ENCODE assay signal across 8 mouse cellular contexts in the genomic region with DNA sequence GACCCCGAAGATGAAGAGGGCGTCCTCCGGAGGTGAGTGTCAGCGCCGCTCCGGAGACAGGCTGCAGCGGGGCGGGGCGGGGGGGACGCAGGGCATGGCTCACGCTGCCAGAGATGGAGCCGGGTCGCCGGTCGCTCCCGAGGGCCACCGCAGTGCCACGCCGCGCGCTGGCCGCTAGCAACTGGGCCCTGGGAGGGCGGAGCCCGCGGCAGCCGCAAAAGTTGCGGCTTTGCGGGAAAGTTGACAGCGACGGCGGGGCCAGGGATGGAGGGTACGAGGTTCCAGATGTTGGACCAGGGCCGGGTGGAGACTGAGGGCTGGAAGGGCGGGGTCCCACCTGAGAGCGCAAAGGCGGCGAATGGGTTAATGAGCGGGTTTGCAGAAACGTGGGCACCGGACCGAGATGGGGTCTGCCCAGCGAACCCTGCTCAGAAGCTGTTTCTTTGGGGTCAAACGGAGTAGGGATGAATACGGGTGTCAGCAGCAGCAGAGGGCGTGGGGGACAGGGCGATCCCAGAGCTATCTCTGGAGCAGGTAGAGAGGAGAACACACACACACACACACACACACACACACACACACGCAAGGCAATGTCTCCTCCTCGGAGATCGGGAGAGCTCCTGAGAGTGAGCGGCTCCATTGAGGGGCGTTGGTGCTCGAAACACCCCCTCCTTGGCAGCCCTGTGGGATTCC. TPM values are rescaled to one million over a fixed set of nuclear protein-coding genes. Genes with fewer than 3 reads are reported as not detected.
A peak's percentile ranks its signal among the peaks of the same experiment; 100 is the strongest.
DNase-seq lines count a peak whose midpoint lies in the region; ATAC-seq and TF ChIP-seq lines count a peak whose summit lies in the region.

No protein-coding gene starts in this region.

- peak overlapping the region; percentile 84 for H3K9ac ChIP-seq in forebrain, embryonic 13.5 days
- H3K9ac ChIP-seq in limb, embryonic 15.5 days, result peak overlapping the region; percentile 52
- peak overlapping the region; percentile 23 for H3K9ac ChIP-seq in stomach, embryonic 15.5 days

- TF ChIP-seq CTCF in layer of hippocampus, adult 2 months (conservative IDR thresholded peaks at IDR 0.05), result no peak

- H3K4me2 ChIP-seq in forebrain, embryonic 13.5 days, result peak overlapping the region; percentile 93
- H3K4me2 ChIP-seq in limb, embryonic 15.5 days, result peak overlapping the region; percentile 98
- peak overlapping the region; percentile 99 for H3K4me2 ChIP-seq in stomach, embryonic 15.5 days

- DNase-seq in layer of hippocampus, adult 2 months (ENCODE audit: low spot score in 2 of 2), result no peak
- no peak for DNase-seq in layer of hippocampus, adult 11-12 months (ENCODE audit: low spot score)
- no peak for DNase-seq in urinary bladder, postnatal 36 days (ENCODE audit: low spot score in 2 of 2)
- no peak for DNase-seq in layer of hippocampus, postnatal 25 days (ENCODE audit: extremely low spot score in 1 of 2, low spot score in 1 of 2)

- H3K27ac ChIP-seq in layer of hippocampus, adult 2 months, result peak overlapping the region; percentile 95
- no peak overlapping the region for H3K27ac ChIP-seq in brown adipose tissue, adult 24 weeks (replicated peaks; ENCODE audit: low read depth, low read length)
- H3K27ac ChIP-seq in forebrain, embryonic 13.5 days, result peak overlapping the region; percentile 26; the same call in 1 of the 2 replicates
- H3K27ac ChIP-seq in limb, embryonic 15.5 days, result no peak overlapping the region
- H3K27ac ChIP-seq in stomach, embryonic 15.5 days, result no peak overlapping the region

- no peaks in the 10 kb centered on the region for H3K36me3 ChIP-seq in forebrain, embryonic 13.5 days (ENCODE audit: poor library complexity, severe bottlenecking)
- H3K36me3 ChIP-seq in limb, embryonic 15.5 days, result no peaks in the 10 kb centered on the region
- no peaks in the 10 kb centered on the region for H3K36me3 ChIP-seq in stomach, embryonic 15.5 days

- no peaks in the 10 kb centered on the region for H3K4me1 ChIP-seq in brown adipose tissue, adult 24 weeks (ENCODE audit: control insufficient read depth, insufficient read depth, insufficient read length, low read length)
- peaks cover 42% of the 10 kb centered on the region for H3K4me1 ChIP-seq in forebrain, embryonic 13.5 days
- peaks cover 41% of the 10 kb centered on the region for H3K4me1 ChIP-seq in limb, embryonic 15.5 days
- peaks cover 24% of the 10 kb centered on the region; the same call in 1 of the 2 replicates for H3K4me1 ChIP-seq in stomach, embryonic 15.5 days

- 1% methylated on average over 51 of the region's 52 CpGs for WGBS in forebrain, embryonic 13.5 days
- 2% methylated on average over 51 of the region's 52 CpGs for WGBS in limb, embryonic 15.5 days
- 3% methylated on average over 52 of the region's 52 CpGs for WGBS in stomach, embryonic 15.5 days

- H3K9me3 ChIP-seq in forebrain, embryonic 13.5 days (replicated peaks), result no peaks in the 10 kb centered on the region
- no peaks in the 10 kb centered on the region for H3K9me3 ChIP-seq in limb, embryonic 15.5 days
- no peaks in the 10 kb centered on the region for H3K9me3 ChIP-seq in stomach, embryonic 15.5 days

- H3K27me3 ChIP-seq in forebrain, embryonic 13.5 days, result peaks cover 28% of the 10 kb centered on the region
- peaks cover 36% of the 10 kb centered on the region for H3K27me3 ChIP-seq in limb, embryonic 15.5 days
- H3K27me3 ChIP-seq in stomach, embryonic 15.5 days (replicated peaks), result peaks cover 36% of the 10 kb centered on the region

- H3K4me3 ChIP-seq in layer of hippocampus, adult 2 months, result peak overlapping the region; percentile 76
- peak overlapping the region; percentile 45 for H3K4me3 ChIP-seq in brown adipose tissue, adult 24 weeks (ENCODE audit: insufficient read depth, low read depth, low read length)
- peak overlapping the region; percentile 71 for H3K4me3 ChIP-seq in forebrain, embryonic 13.5 days
- peak overlapping the region; percentile 69 for H3K4me3 ChIP-seq in limb, embryonic 15.5 days
- H3K4me3 ChIP-seq in stomach, embryonic 15.5 days (replicated peaks), result peak overlapping the region; percentile 61

- ATAC-seq in forebrain, embryonic 13.5 days, result peak; percentile 17; the same call in 1 of the 2 replicates
- ATAC-seq in limb, embryonic 15.5 days (ENCODE audit: insufficient number of reproducible peaks, low FRiP score, low TSS enrichment, low read depth), result peak; percentile 4; the same call in 1 of the 2 replicates
- ATAC-seq in stomach, embryonic 15.5 days (ENCODE audit: insufficient read depth, low FRiP score, low read depth), result 0 out of 2 replicates have a peak, but pooled peaks have one; percentile 3

RNA-seq across cellular contexts. Expression of a gene that starts 0.6 kb away (rescaled TPM):
- 100 to 1,000 TPM; 106 to 111 TPM for total RNA-seq in layer of hippocampus, adult 2 months (2021)
- not detected in 2 replicates for polyA plus RNA-seq in brown adipose tissue, adult 24 weeks (2012; ENCODE audit: insufficient read depth, insufficient read length, missing spikeins)
- polyA plus RNA-seq in forebrain, embryonic 13.5 days (2015; fragmentation: Nextera tagmentation; extraction: Ambion mirVana), result 7.3 and 7.8 TPM in 2 replicates
- polyA plus RNA-seq in limb, embryonic 15.5 days (2015; fragmentation: Nextera tagmentation; extraction: Ambion mirVana), result 7.0 and 7.9 TPM in 2 replicates
- polyA plus RNA-seq in stomach, embryonic 15.5 days (2015; fragmentation: Nextera tagmentation; extraction: Ambion mirVana), result 3.0 and 4.3 TPM in 2 replicates
- total RNA-seq in layer of hippocampus, postnatal 25 days (2021), result 100 to 1,000 TPM; 102 to 111 TPM

RNA-seq across cellular contexts. Expression of a gene that starts 38.0 kb away (rescaled TPM):
- total RNA-seq in layer of hippocampus, adult 2 months (2021), result 10 to 100 TPM; 45.1 to 48.2 TPM
- 14.8 and 27.5 TPM in 2 replicates for polyA plus RNA-seq in brown adipose tissue, adult 24 weeks (2012; ENCODE audit: insufficient read depth, insufficient read length, missing spikeins)
- polyA plus RNA-seq in forebrain, embryonic 13.5 days (2015; fragmentation: Nextera tagmentation; extraction: Ambion mirVana), result 3.7 and 6.3 TPM in 2 replicates
- 10.9 and 11.8 TPM in 2 replicates for polyA plus RNA-seq in limb, embryonic 15.5 days (2015; fragmentation: Nextera tagmentation; extraction: Ambion mirVana)
- 13.1 and 14.8 TPM in 2 replicates for polyA plus RNA-seq in stomach, embryonic 15.5 days (2015; fragmentation: Nextera tagmentation; extraction: Ambion mirVana)
- 10 to 100 TPM; 37.2 to 38.6 TPM for total RNA-seq in layer of hippocampus, postnatal 25 days (2021)

Comparison
In these comparisons a context has a peak if more than half of its experiments do, and no peak if none do; other contexts are left out.
1. H3K27ac ChIP-seq: peak in layer of hippocampus, adult 2 months (single experiment) and forebrain, embryonic 13.5 days (single experiment); none in brown adipose tissue, adult 24 weeks (single experiment), limb, embryonic 15.5 days (single experiment) and stomach, embryonic 15.5 days (single experiment).
2. H3K9ac ChIP-seq: peak in every context shown above with its lines; median percentile 84 in forebrain, embryonic 13.5 days; 52 in limb, embryonic 15.5 days; 23 in stomach, embryonic 15.5 days.
3. Peak in every context shown above with its lines, with median percentiles within 50 percentile points of each other: H3K4me3 ChIP-seq, ATAC-seq and H3K4me2 ChIP-seq.